Mouse (Mus musculus): Measurements from ENCODE around the gene Clstn2. TPM values are rescaled to one million over a fixed set of nuclear protein-coding genes. Genes with fewer than 3 reads are reported as not detected.

Gene Clstn2
- total RNA-seq, 2 experiments from 2014 or later: 75.6 to 83.7 TPM

DNA sequence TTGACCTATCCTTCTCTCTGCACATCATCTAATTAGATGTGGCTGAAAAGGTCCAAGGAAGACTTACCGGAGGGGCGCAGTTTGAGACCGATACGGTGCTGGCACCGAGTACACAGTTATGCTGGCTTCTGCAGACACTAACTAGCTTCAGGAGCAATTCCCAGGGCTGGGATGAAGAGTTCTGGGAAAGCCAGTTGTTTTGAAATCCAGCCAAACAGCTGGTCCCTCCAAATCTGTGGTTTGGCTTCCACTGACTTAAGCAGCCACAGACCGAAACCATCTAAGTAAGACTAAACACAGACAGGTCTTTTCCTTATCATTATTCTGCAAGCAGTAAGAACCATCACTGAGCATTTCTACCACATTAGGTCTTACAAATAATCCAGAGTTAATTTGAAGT lies 558.1 kb downstream of the Clstn2 start:
- Histone ChIP-seq H3K4me3 (no peak overlapping the region), H3K27ac (no peak overlapping the region)
- intact Hi-C loops (cut with DNase I): no loop called here
- no peak for DNase-seq (ENCODE audit: extremely low spot score in 1 of 2, low spot score in 2 of 2)
- TF ChIP-seq CTCF (IDR thresholded peaks at IDR 0.05): no peak

DNA sequence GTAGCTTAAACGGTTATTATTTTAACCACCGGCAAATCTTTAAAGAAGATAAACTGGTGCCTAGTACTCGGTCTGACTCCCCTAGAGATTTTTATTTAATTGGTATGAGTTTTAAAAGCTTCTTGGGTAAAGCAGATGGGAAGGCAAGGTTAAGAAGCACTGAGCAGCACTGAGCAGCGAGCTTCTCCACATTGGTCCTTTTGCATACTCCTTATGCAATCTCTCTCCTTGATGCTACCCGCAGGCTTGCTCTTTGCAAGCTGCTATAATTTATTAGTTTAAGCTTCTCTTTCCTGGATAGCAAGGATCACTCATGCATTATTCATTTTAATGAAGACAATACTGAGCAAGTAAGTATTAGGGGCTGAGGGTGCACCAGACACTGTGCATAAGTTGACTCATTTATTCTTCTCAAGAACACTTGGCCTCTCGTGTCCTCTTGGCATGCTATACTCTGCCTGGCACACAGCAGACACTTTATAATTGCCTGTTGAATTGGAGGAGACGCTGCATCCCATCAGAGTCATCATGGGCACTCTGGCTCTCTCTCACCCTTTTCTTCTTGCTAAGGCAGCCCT lies 561.9 kb downstream of the Clstn2 start:
- no peak for TF ChIP-seq CTCF (IDR thresholded peaks at IDR 0.05)
- Histone ChIP-seq H3K27ac (no peak overlapping the region), H3K4me3 (no peak overlapping the region)
- no peak for DNase-seq (ENCODE audit: extremely low spot score in 1 of 2, low spot score in 2 of 2)
- intact Hi-C loops (cut with DNase I): no loop called here

DNA sequence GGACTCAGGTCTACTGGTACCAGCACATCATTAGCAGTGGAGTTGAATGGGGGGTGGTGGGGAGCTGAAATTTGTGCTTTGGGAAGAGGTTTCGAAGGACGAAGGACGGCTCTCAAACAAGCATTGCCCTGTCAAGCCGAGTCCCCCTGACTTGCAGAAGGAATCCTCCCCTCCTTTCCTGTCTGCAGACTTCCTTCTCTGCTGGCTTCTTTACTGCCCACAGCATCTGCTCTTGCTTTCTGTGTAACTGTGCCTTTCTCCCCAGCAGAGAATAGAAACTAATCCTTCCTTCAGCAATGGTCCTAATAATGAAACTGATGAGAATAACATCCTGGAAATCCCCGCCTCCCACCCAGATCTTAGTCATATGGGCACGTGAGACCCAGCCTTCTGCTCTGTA lies 572.5 kb downstream of the Clstn2 start:
- H3K27ac ChIP-seq: no peak overlapping the region
- no peak for TF ChIP-seq CTCF (IDR thresholded peaks at IDR 0.05)
- peak in 1 of 2 experiments; percentile 42 for DNase-seq (ENCODE audit: extremely low spot score in 1 of 2, low spot score in 2 of 2)
- intact Hi-C loops (cut with DNase I): no loop called here
- no peak overlapping the region for H3K4me3 ChIP-seq

DNA sequence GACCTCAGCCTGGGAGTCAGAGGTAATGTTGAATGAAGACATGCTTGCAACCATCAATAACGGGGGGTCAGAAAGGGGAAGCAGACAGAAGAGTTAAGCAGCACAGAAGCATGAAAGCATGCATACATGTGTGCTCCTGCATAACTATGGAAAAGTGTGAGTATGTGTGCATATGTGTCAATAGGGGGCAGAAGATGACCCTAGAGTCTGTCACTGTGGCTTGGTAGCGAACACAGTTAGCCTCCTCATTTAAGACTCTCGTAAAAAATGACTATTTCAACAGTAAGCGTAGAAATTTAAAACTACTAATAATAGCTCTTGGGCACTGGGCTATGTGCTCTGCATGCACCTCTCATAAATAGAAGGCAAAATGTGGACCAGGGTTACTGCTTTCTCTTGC lies 573.2 kb downstream of the Clstn2 start:
- Histone ChIP-seq H3K27ac (no peak overlapping the region), H3K4me3 (no peak overlapping the region)
- TF ChIP-seq CTCF (IDR thresholded peaks at IDR 0.05): peak; percentile 50
- no peak for DNase-seq (ENCODE audit: extremely low spot score in 1 of 2, low spot score in 2 of 2)
- intact Hi-C loops (cut with DNase I): loop anchor here (10.0 kb wide), 1 partner anchor 575 kb away; the partner anchor contains the start of gene Clstn2

DNA sequence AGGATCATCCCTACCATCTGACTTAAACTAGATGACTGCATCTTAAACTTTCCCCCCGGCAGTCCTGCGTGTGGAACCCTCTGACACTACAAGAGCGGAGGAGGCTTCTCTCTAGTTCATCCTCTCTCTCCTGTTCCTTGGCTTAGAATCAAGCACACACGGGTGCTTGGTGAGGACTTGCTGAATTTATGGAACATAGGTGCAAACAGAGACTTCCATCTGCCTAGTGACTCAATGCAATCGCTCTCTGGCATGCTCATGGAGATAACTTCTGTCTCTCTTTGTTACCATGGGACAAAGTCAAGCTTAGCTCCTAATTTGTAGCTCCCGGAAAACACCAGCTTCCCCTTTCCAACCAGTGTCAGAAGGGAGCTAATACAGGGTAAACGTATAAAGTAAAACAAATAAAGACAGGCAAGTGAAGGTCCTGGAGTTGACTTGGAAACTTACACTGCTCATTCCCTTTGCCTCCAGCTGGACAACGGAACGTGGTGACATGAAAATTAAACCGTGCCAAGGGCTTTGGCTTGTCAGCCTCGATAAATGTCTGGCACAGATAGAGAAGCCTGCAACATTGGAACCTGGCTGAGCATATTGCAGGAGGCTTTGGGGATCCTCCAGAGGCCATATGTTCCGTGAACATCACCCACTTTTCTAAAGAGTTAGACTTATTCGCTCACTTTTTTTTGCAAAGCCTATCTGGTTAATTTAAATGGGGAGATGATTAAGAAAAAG lies 583.5 kb downstream of the Clstn2 start:
- intact Hi-C loops (cut with DNase I): loop anchor here (10.0 kb wide), 1 partner anchor 585 kb away; the partner anchor contains the start of gene Clstn2
- Histone ChIP-seq H3K27ac (no peak overlapping the region), H3K4me3 (no peak overlapping the region)
- no peak for TF ChIP-seq CTCF (IDR thresholded peaks at IDR 0.05)
- no peak for DNase-seq (ENCODE audit: extremely low spot score in 1 of 2, low spot score in 2 of 2)

DNA sequence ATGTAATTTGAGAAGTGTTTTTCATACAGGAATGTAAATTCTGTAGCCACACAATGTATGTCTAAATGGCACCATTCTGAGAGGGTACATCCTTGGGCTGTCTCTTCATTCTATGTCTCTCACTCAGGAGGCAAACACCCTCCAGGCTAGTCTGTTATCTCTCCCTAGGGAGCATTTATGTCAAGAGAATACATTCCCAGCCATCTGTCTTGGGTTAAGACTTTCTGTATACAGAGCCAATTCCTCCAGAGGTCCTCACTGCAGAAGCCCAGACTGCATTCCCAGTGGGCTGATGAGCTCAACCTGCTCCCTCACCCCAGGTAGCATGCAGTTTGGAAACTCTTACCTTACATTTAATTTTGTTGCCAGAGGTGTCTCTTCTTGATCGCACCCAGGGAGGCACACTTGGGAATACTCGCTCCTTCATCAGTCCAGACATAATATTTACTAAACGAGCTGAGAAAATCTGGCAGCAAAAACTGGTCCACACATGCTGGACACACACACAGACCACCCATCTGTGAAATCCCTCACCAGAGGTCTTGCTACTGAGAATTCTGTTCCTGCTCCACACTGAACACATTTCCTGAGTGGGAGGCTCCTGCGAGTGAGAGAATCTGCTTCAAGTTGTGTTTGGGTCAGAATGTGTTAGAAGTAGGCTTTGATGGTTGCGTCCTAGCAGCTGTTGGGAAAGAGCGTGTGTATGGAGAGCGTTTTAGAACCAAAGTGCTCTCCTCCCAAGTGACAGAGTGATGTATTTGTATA lies 592.9 kb downstream of the Clstn2 start:
- intact Hi-C loops (cut with DNase I): no loop called here
- no peak for TF ChIP-seq CTCF (IDR thresholded peaks at IDR 0.05)
- H3K27ac ChIP-seq: no peak overlapping the region; the same call in 1 of the 2 replicates
- H3K4me3 ChIP-seq: no peak overlapping the region
- DNase-seq (ENCODE audit: extremely low spot score in 1 of 2, low spot score in 2 of 2): no peak

DNA sequence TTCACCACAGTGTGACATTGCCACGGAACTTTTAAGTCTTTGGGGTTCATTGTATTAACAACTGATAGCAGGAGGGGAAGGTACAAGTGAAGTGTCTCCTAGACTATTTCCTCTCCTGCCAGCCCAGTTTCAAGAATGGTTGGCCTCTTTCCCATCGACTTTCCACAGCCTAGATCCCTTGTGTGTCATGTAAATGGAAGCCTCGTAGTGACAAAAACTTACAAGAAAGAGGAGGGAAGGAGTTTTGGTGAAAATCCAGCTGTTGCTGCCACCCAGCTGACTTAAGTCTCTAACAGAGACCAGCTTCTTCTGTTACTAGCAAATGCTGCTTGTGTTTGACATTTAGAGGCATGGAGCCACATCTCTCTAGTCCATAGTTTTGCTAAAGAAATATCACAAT lies 598.3 kb downstream of the Clstn2 start:
- Histone ChIP-seq H3K4me3 (no peak overlapping the region), H3K27ac (no peak overlapping the region)
- DNase-seq (ENCODE audit: extremely low spot score in 1 of 2, low spot score in 2 of 2): no peak
- TF ChIP-seq CTCF (IDR thresholded peaks at IDR 0.05): no peak
- intact Hi-C loops (cut with DNase I): no loop called here

DNA sequence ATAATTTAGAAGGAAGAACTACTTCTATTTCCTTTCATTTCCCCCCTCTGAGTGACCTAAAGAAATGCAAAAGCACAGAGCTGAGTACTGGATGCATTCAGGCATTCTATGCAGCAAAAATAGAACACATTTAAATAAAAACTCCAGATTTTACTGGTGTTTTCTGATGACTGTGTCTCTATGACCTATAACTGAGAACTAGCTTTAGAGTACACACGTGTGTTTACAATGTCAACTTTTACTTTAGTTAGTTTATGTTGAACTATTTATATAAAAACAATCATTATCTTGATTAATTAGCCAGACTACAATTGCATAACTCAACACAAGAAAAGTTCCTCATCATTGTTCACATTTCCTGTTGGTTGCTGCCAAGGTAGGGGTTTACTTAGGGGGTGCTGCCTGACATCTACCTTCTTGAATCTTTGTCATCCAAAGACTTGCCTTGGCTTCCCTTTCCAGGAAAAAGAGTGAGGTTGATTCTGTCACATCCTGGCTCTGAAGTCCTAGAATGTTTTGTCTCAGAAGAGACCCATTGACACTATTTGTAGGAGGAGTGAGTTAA lies 603.0 kb downstream of the Clstn2 start:
- intact Hi-C loops (cut with DNase I): no loop called here
- DNase-seq (ENCODE audit: extremely low spot score in 1 of 2, low spot score in 2 of 2): no peak

DNA sequence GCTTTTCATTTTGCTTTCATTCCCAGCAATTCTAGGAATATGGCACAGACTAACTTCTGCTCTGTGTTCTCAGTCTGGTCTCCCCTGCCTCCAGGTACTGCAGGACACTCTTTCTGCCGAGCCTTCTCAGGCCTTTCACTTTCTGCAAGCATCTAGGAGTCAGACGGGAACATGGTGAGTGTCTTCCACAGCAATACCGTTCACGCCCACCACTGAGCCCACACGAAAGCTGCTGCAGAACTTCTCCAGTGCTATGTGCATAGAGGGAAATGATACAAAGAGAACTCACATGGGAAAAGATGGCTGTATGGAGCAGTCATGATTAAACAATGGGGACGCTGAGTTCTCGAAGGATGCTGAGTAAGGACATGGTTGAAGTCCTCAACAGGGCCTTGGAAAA lies 604.9 kb downstream of the Clstn2 start:
- H3K4me3 ChIP-seq: no peak overlapping the region
- peak; percentile 36 to 67 for DNase-seq (ENCODE audit: extremely low spot score in 1 of 2, low spot score in 2 of 2)
- no peak for TF ChIP-seq CTCF (IDR thresholded peaks at IDR 0.05)
- intact Hi-C loops (cut with DNase I): loop anchor here (1.0 kb wide), 1 partner anchor 97 kb away; no protein-coding TSS in a partner anchor
- H3K27ac ChIP-seq: peak overlapping the region; percentile 50

More for the DNA sequence above, 603.0 kb downstream of the Clstn2 start:
- H3K4me3 ChIP-seq: no peak overlapping the region
- H3K27ac ChIP-seq: no peak overlapping the region
- TF ChIP-seq CTCF (IDR thresholded peaks at IDR 0.05): no peak

DNA sequence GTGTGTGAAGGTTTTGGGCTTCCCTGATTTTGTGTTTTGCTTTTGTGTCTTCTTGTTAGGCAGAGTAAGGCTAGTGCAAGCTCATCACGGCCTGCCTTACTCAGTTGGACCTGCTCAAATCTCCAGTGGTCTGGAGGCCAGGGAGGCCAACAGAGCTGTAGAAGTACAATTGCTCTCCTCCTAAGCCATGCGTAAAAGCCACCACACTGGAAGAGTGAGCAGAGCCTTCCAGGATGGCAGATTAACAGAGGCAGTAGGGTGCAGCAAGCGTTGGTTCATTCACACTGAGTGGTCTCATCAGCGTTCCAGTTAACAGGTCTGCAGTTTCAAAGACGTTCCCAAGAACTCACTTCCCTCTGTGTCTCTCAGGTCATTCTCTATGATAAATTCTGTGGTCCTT lies 612.1 kb downstream of the Clstn2 start:
- no peak for DNase-seq (ENCODE audit: extremely low spot score in 1 of 2, low spot score in 2 of 2)
- no peak for TF ChIP-seq CTCF (IDR thresholded peaks at IDR 0.05)
- intact Hi-C loops (cut with DNase I): no loop called here
- Histone ChIP-seq H3K4me3 (no peak overlapping the region), H3K27ac (no peak overlapping the region)

DNA sequence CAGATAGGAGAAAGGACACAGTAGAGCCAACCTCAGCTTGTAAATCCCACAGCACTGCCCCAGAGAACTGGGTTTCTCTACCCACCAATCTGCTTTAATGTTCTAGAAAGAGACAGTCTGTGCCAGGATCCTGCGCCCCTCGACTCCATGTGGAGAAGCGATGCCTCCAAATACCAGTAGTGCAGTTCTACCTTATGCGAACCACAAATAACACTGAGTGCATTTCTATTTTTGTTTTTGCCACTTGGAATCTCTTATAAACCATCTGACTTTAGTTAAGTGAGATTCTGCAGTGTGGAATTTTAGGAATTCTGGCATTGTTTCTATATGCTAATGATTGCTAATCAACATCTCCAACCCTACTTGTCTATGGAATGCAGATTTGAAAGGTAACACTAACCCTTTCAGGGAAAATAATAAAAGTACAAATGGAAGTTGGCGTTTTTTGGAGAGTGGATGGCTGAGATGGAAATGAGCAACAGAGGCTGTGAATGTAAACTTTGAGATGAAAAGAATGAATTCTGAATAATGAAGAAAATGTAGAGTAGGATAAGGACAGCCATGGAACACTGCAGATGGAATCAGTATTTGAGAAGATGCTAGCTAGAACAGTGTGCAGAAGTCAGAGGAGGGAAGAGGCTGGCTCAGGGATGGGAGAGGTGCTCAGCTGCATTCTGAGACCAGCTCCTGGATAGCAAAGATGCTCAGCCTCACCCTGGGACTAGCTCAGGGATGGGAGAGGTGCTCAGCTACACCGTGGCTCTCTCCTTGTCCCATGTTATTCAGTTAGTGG lies 617.9 kb downstream of the Clstn2 start:
- intact Hi-C loops (cut with DNase I): loop anchor here (5.0 kb wide), 1 partner anchor 93 kb away; no protein-coding TSS in a partner anchor
- no peak for DNase-seq (ENCODE audit: extremely low spot score in 1 of 2, low spot score in 2 of 2)
- no peak for TF ChIP-seq CTCF (IDR thresholded peaks at IDR 0.05)
- H3K4me3 ChIP-seq: no peak overlapping the region
- H3K27ac ChIP-seq: no peak overlapping the region
